Mouse (Mus musculus) heart, embryonic 11.5 days (tissue): ENCODE results near the gene Brd4. TPM values are rescaled to one million over a fixed set of nuclear protein-coding genes. Genes with fewer than 3 reads are reported as not detected.

Source experiments
- ATAC-seq: fragments of 200-750 bp; cut with Nextera tagmentation; replicated peaks from 2 replicates; pipeline ENCODE4 v1.8.0; 2017; ENCODE audit warnings: moderate library complexity; ENCODE audit not compliant: insufficient number of reproducible peaks, low FRiP score, low TSS enrichment
- H3K27ac ChIP-seq: fragments of 300-500 bp; sonication (generic); 2 replicates; pipeline ENCODE4 v1.5.1; 2014; ENCODE audit warnings: mild to moderate bottlenecking, low read depth, low read length
- H3K27me3 ChIP-seq: fragments of 300-500 bp; sonication (generic); 2 replicates; pipeline ENCODE4 v1.6.1; 2014; ENCODE audit warnings: mild to moderate bottlenecking, low read length, mixed read lengths; ENCODE audit not compliant: control insufficient read depth, insufficient read depth
- H3K36me3 ChIP-seq: fragments of 300-500 bp; sonication (generic); 2 replicates; pipeline ENCODE4 v1.6.1; 2014; ENCODE audit warnings: mild to moderate bottlenecking, low read length, moderate library complexity, mixed read lengths; ENCODE audit not compliant: control insufficient read depth, insufficient read depth
- H3K4me1 ChIP-seq: fragments of 300-500 bp; sonication (generic); 2 replicates; pipeline ENCODE4 v1.6.1; 2014; ENCODE audit warnings: low read length; ENCODE audit not compliant: control insufficient read depth, insufficient read depth
- H3K4me2 ChIP-seq: fragments of 300-500 bp; sonication (generic); 2 replicates; pipeline ENCODE4 v1.6.1; 2014; ENCODE audit warnings: mild to moderate bottlenecking, moderate library complexity
- H3K4me3 ChIP-seq: fragments of 300-500 bp; sonication (generic); 2 replicates; pipeline ENCODE4 v1.5.1; 2014; ENCODE audit warnings: low read depth, low read length
- H3K9ac ChIP-seq: fragments of 300-500 bp; sonication (generic); 2 replicates; pipeline ENCODE4 v1.6.1; 2014; ENCODE audit warnings: mild to moderate bottlenecking, low read depth, low read length, moderate library complexity
- H3K9me3 ChIP-seq: fragments of 300-500 bp; sonication (generic); replicated peaks from 2 replicates; pipeline ENCODE4 v1.6.1; 2016; ENCODE audit warnings: low read length; ENCODE audit not compliant: control insufficient read depth
- WGBS: fragments of 180-500 bp; shearing (Covaris S2); extraction: QIAGEN DNeasy Blood & Tissue Kit; methylation state at CpG from one replicate; pipeline ENCODE4 v1.1.7; 2014; ENCODE audit not compliant: insufficient replicate concordance; 5-methylcytosine and 5-hydroxymethylcytosine counted together
- polyA plus RNA-seq: library from polyadenylated mRNA; unstranded; fragments of >200 nt; fragmentation: Nextera tagmentation; extraction: Ambion mirVana; gene quantifications from 2 replicates; pipeline ENCODE4 v1.2.1, GENCODE M21; 2014

The Brd4 gene
- polyA plus RNA-seq, 1 experiment from 2014 or later = 76.2 TPM

DNA sequence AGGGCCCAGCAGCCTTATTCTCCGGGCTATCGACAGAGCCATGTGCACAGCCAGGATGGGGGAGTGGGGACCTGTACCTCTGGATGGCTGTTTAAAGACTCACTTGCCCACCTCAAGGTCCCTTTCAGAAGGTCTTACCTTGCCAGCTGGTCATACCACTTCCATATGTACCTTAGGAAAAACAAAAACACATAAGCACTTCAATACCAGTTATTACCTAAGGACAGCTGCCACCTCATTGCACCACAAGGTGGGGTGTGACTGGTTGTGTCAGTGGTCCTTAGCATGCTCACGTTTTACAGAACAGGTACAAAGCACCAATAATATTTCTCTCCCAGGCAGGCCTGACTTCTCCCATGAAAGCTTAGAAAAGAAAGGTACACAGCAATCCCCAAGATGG, 33.2 kb upstream of the Brd4 start:
- H3K9ac ChIP-seq = no peak overlapping the region
- ATAC-seq = no peak
- H3K4me3 ChIP-seq = no peak overlapping the region
- H3K4me1 ChIP-seq = peaks cover 5% of the 10 kb centered on the region
- 82% methylated on average over 3 of the region's 3 CpGs for WGBS
- H3K36me3 ChIP-seq = peaks cover 44% of the 10 kb centered on the region
- no peak overlapping the region for H3K27ac ChIP-seq
- H3K9me3 ChIP-seq = no peaks in the 10 kb centered on the region
- H3K27me3 ChIP-seq = no peaks in the 10 kb centered on the region
- no peak overlapping the region for H3K4me2 ChIP-seq

- no peak for ATAC-seq
- Histone ChIP-seq H3K36me3 (peaks cover 51% of the 10 kb centered on the region), H3K9me3 (no peaks in the 10 kb centered on the region), H3K9ac (no peak overlapping the region), H3K4me2 (no peak overlapping the region), H3K27me3 (no peaks in the 10 kb centered on the region), H3K4me3 (no peak overlapping the region), H3K27ac (no peak overlapping the region), H3K4me1 (peaks cover 5% of the 10 kb centered on the region)
- 95% methylated on average over 8 of the region's 8 CpGs for WGBS
Observed at GRCm38 (mm10) chr17:32317032-32317431, 32.5 kb upstream of the Brd4 start.

DNA sequence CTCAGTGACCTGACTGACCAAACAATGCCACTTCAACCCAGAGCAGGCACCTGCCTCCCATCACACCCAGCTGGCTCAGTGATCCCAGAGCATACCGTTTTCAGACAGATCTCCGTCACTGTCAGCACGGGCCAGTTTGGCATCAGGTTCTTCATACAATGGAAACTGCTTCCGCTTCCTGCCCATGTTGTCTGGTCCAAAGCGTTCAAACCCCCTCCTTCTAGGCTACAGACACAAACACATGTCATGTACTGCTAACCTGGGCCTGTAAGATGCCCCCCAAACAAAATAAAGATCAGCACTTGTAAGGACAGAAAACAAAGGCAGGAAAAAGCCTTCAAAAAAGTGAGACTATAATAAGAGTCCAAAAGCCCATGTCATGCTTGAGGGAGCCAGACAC, 31.0 kb upstream of the Brd4 start:
- no peak overlapping the region for H3K27ac ChIP-seq
- WGBS = 92% methylated on average over 5 of the region's 5 CpGs
- no peak overlapping the region for H3K4me2 ChIP-seq
- no peaks in the 10 kb centered on the region for H3K27me3 ChIP-seq
- ATAC-seq = no peak
- no peak overlapping the region for H3K4me3 ChIP-seq
- peaks cover 5% of the 10 kb centered on the region for H3K4me1 ChIP-seq
- H3K9ac ChIP-seq = no peak overlapping the region
- H3K36me3 ChIP-seq = peaks cover 60% of the 10 kb centered on the region
- H3K9me3 ChIP-seq = no peaks in the 10 kb centered on the region

GRCm38 (mm10) chr17:32313892-32314291, 29.4 kb upstream of the Brd4 start:
- Histone ChIP-seq H3K4me2 (no peak overlapping the region), H3K9me3 (no peaks in the 10 kb centered on the region), H3K27me3 (no peaks in the 10 kb centered on the region), H3K4me1 (peaks cover under 1% of the 10 kb centered on the region; the same call in 1 of the 2 replicates), H3K27ac (no peak overlapping the region), H3K4me3 (no peak overlapping the region), H3K9ac (no peak overlapping the region), H3K36me3 (peaks cover 74% of the 10 kb centered on the region)
- WGBS = 72% methylated on average over 5 of the region's 5 CpGs
- no peak for ATAC-seq

GRCm38 (mm10) chr17:32312801-32313200, 28.3 kb upstream of the Brd4 start:
- Histone ChIP-seq H3K36me3 (peaks cover 76% of the 10 kb centered on the region), H3K9me3 (no peaks in the 10 kb centered on the region), H3K27ac (no peak overlapping the region), H3K27me3 (no peaks in the 10 kb centered on the region), H3K4me1 (no peaks in the 10 kb centered on the region), H3K9ac (no peak overlapping the region), H3K4me3 (no peak overlapping the region), H3K4me2 (no peak overlapping the region)
- WGBS = 95% methylated on average over 8 of the region's 8 CpGs
- no peak for ATAC-seq

DNA sequence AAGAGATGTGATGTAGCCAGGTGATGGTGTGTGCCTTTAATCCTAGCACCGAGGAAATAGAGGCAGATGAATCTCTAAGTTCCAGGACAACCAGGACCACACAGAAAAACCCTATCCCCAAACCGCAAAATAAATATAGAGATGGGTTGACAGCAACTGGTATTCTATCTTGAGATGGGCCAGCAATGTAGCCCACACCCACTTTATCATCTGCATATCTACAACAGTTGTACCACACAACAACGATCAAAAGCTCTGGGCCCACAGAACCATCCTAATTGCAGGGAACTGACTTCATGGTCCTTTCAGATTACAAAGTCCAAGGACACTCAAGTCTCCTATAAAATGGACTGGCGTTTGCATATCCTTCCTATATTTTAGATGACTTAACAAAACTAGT, 23.4 kb upstream of the Brd4 start:
- H3K27me3 ChIP-seq = no peaks in the 10 kb centered on the region
- H3K27ac ChIP-seq = no peak overlapping the region
- peaks cover 64% of the 10 kb centered on the region for H3K36me3 ChIP-seq
- WGBS = 85% methylated on average over 4 of the region's 4 CpGs
- no peak overlapping the region for H3K4me3 ChIP-seq
- H3K9ac ChIP-seq = no peak overlapping the region
- H3K4me2 ChIP-seq = no peak overlapping the region
- no peaks in the 10 kb centered on the region for H3K4me1 ChIP-seq
- H3K9me3 ChIP-seq = no peaks in the 10 kb centered on the region
- no peak for ATAC-seq

GRCm38 (mm10) chr17:32298125-32298524, 13.6 kb upstream of the Brd4 start:
- ATAC-seq = no peak
- Histone ChIP-seq H3K36me3 (no peaks in the 10 kb centered on the region; the same call in 1 of the 2 replicates), H3K27ac (no peak overlapping the region), H3K9ac (no peak overlapping the region), H3K27me3 (no peaks in the 10 kb centered on the region), H3K4me3 (no peak overlapping the region), H3K4me2 (no peak overlapping the region), H3K9me3 (no peaks in the 10 kb centered on the region), H3K4me1 (no peaks in the 10 kb centered on the region)
- WGBS = 75% methylated on average over 1 of the region's 1 CpGs

GRCm38 (mm10) chr17:32295901-32296300, 11.4 kb upstream of the Brd4 start:
- Histone ChIP-seq H3K4me2 (no peak overlapping the region), H3K27me3 (no peaks in the 10 kb centered on the region), H3K9me3 (no peaks in the 10 kb centered on the region), H3K4me1 (no peaks in the 10 kb centered on the region), H3K27ac (no peak overlapping the region), H3K4me3 (no peak overlapping the region), H3K36me3 (no peaks in the 10 kb centered on the region), H3K9ac (no peak overlapping the region)
- ATAC-seq = no peak
- 72% methylated on average over 2 of the region's 2 CpGs for WGBS

- WGBS = 71% methylated on average over 4 of the region's 4 CpGs
- ATAC-seq = no peak
Observed at GRCm38 (mm10) chr17:32295160-32295559, 10.6 kb upstream of the Brd4 start.

More at GRCm38 (mm10) chr17:32295160-32295559, 10.6 kb upstream of the Brd4 start:
- Histone ChIP-seq H3K4me2 (no peak overlapping the region), H3K9ac (no peak overlapping the region), H3K4me1 (no peaks in the 10 kb centered on the region), H3K27ac (no peak overlapping the region), H3K9me3 (no peaks in the 10 kb centered on the region), H3K4me3 (no peak overlapping the region), H3K27me3 (no peaks in the 10 kb centered on the region), H3K36me3 (no peaks in the 10 kb centered on the region)
